Mouse (Mus musculus) layer of hippocampus, adult 18-20 months (tissue): ENCODE results near the gene Zfp120. TPM values are rescaled to one million over a fixed set of nuclear protein-coding genes. Genes with fewer than 3 reads are reported as not detected.
"Not testable (repeated sequence)": the region's sequence is repeated elsewhere in the genome, so short reads cannot be mapped to it uniquely, and the experiment has no call there.

Experiments
- DNase-seq, 2 experiments: peaks; one replicate each; pipeline ENCODE4 v3.0.0; 2022; ENCODE audit warnings: low spot score in 2 of 2
- long read RNA-seq: library from polyadenylated mRNA; stranded (forward); transcript quantifications from one replicate; pipeline ENCODE4 v2.0.0, GENCODE M21; 2021
- total RNA-seq, 2 experiments: library from RNA; stranded (reverse); gene quantifications; 2 replicates each; pipeline ENCODE4 v1.2.3; 2021

Gene Zfp120
- total RNA-seq, result 10 to 100 TPM; 11.7 to 12.9 TPM
- long read RNA-seq, full-length matches to known transcripts, result 13 of 14 reads
- long read RNA-seq, partial matches to known transcripts, result 0 of 14 reads
- long read RNA-seq, other reads (novel, unspliced or antisense), result 1 of 14 reads

DNA sequence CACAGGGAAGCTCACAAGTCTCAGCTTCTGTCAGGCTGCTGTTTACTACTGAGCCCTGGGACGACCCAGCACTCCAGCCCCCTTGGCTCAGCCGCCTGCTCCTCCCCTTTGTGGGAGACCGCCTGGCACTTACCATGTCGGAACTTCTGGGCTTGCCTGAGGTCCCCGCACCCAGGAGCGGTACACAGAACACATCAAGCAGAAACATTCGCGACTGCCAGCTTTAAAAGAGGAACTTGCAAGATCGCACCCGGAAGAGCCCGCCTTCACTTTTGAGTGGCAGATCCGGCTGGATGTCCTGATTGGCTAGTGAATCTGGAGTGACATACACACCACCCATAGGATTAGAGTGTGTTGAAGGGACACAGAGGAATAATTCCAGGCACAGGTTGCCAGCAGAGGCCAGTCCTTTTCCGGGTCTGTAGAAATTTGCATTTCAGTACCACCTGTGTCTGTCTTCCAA lies at the start of gene Zfp120:
Gene Zfp120, minus strand, starts transcription at position 274 of the 463 bp plus-strand sequence.
- DNase-seq, result peak; percentile 84 to 95

DNA sequence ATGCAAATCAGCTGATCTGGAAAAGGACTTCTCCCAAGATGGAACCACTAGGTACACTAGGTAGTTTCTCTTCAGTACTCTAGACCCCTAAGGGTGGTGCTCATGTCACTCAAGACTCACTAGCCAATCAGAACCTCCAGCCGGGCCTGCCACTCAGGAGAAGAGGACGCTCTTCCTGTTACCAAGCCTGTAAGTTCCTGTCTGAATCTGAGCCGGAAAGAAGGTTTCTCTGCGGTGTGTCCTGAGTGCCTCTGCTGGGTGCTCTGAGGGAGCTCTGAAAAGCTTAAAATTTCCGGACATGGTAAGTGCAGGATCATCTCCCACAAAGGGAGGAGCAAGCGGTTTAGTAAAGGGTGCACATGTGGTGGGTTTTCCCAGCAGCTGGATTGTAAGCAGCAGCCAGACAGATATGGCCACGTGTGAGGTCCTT lies 45.1 kb upstream of the Zfp120 start, which contains the start of gene Gm14139:
Gene Gm14139, plus strand, starts transcription at position 186 of the 430 bp plus-strand sequence.
- DNase-seq, result not testable (repeated sequence)

DNA sequence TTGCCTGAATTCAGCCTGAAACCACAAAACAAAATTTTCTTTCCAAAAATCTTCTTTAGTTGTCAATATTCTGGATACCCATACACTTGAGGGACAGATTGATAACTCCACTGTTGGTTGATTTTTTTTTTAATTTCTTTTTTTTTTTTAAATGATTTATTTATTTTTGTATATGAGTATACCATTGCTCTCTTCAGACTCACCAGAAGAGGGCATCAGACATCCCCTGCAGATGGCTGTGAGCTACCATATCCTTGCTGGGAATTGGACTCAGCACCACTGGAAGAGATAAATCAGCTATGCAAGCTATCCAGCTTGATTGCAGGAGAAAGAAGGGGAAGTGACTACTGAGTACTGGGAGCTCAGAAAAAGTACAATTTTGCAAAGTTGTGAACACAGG lies 44.5 kb upstream of the Zfp120 start:
- not testable (repeated sequence) for DNase-seq

DNA sequence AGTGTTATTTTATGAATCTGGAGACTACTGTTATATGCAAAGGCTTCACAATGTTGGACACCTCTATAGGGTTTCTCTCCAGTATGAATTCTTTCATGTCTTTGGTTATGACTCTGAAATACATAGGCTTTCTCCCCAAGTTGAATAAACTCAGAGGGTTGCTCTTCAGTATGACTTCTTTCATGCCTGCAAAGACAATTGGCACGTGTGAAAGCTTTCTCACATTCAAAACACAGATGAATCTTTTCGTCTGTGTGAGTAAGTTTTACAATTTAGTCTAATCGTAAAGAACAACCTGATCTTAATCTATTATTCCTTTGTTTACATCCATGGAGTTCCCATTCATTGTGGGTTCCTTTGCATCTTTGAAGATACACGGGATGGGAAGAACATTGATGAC lies 43.1 kb upstream of the Zfp120 start, which contains the start of gene Gm10770:
Gene Gm10770, minus strand, starts transcription at position 101 of the 400 bp plus-strand sequence.
- DNase-seq, result not testable (repeated sequence)

DNA sequence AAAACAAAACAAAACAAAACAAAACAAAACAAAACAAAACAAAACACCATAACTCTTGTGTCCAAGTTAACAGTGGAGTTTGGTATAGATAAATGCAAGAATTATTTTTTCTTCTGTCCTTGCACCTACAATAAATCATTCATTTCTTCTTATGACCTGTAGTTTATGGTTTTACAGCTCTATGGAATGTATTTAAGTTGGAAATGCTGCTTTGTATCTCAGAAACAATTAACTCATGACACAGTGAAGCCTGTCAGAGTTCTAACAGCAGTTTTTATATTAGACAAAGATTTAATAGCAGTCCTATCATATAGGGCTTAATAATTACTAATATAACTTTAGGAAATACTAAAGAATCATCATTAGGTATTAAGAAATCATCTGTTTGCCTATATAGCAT lies 37.3 kb upstream of the Zfp120 start:
- no peak for DNase-seq

DNA sequence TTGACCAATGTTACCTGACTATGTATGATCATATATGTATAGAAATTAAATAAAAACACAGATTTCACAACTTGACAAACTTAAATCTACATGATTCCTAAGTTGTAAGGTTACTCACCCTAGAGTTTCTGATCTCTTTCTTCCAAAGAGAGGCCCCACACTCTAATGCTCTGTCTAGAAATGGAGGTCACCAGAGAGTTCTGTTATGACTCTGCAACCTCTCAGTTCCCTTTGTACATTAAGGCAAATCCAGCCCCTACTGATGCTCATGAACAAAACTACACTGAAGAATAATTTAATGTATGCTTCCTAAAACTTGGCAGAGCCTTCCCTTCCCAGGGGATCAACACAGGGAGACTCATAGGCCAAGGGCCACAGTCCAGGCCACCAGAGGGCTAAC lies 30.2 kb upstream of the Zfp120 start:
- no peak for DNase-seq

DNA sequence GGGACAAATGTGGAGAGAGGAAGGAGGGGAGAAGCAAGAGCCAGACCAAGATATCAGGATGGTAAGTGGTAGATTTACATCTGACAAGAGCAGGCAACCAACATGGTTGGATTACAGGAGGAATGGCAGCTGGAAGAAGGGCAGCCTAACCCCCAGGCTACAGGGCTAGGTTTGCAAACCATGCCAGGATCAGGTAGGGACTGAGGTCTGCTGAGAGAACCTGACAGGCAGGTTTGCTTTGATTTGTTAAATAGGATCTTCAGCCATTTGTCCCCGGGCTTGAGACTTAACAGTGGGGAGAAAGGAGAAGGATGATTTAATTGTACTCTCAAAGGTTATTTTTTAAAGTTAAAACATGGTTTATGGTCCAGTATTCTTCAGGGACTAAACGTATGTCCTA lies 3.7 kb downstream of the Zfp120 start:
- no peak for DNase-seq

DNA sequence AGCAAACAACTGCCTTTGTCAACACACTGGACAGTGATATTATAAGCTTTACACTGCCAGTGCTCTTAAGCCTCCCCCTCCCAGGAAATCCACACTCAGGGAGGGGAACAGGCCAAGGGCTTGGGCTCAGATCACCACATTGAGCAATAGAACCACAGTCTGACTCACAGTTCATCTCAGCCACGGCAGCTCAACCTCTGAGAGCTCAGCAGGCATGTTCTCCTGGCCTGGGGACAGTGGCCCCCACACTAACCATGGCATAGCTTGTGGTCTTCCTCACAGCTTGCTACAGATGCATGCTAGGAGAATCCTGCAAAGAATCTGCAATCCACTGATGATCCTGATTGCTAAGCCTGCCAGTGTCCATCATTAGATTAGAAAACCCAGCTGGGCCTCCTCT lies 4.5 kb downstream of the Zfp120 start:
- not testable (repeated sequence) for DNase-seq

DNA sequence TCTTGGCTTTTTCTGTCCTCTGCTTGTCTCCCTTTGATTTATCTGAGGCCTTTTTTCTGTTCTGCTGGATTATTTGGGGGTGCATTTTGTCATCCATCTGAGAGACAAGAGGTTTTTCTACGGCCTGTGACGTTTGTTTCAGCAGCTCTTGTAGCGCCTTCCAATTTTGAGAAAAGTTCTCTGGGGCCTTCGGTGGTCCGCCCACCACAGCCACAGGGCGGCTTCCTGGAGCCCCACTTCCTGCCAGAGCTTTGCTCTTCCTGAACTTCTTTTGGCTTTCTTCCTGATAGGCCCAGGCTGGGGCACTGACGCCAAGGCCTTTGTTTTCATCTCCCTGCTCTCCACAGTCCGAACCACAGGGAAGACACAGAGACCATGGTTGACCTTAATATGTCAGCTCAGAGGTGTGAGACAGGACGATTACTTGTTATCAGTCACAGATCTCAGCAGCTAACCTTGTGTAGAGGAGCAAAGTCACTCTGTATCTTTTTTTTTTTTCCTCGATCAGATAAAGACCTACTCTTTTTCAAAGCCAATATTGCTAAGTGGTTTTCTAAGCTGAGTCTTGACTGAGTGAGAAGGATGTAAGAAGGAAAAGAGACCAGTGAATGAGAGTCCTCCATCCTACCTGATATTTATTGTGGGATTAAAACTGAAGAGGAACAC lies 25.1 kb downstream of the Zfp120 start:
- DNase-seq, result no peak

DNA sequence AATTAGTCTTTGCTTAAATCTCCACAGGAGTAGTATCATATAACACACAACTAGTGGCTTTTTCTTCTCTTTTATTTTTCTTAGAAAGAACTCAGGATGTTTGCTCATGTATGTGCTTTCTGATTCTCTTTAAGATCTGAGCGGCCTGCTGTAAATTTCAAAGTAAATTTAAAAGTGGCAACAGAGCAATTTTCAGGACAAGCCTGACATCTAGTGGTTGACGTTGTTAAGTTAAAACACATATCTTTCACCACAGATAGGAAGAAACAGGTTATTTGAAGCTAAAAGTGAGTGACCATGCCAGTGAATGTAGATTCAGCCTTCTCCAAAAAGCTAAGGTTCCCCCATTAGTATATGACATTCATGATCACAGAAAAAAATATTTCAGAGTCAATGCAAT lies 36.9 kb downstream of the Zfp120 start:
- DNase-seq, result peak; percentile 3 to 72

Other genes starting within 250 kb of the Zfp120 start
- gene Gm10770, start 43.0 kb upstream of the Zfp120 start, total RNA-seq, result not detected
- gene Gm14139, start 45.0 kb upstream of the Zfp120 start, total RNA-seq, result not detected
- gene Zfp937, start 81.4 kb upstream of the Zfp120 start, total RNA-seq, result 10 to 100 TPM; 10.4 to 11.9 TPM
- 1 to 10 TPM; 7.6 to 7.9 TPM for gene Gm21994, start 118.9 kb upstream of the Zfp120 start, total RNA-seq
- gene Gm14124, start 120.8 kb upstream of the Zfp120 start, total RNA-seq, result under 1 TPM; 0.15 to 0.22 TPM
- not detected for gene Gm10130, start 187.0 kb upstream of the Zfp120 start, total RNA-seq
- 1 to 10 TPM; 7.5 to 9.6 TPM for gene 3300002I08Rik, start 226.1 kb upstream of the Zfp120 start, total RNA-seq